Mouse (Mus musculus) MEL (cell line): ENCODE measurements at regions not wholly inside any gene's neighbourhood (a gene's known extent, or its start where the extent isn't known, plus 50 kb on each side); places are given as distances from the start of the nearest gene placed in this dataset.

Experiments
- CHD2 ChIP-seq: IDR thresholded peaks from 2 replicates; pipeline ENCODE4 v1.6.1; 2011; ENCODE audit warnings: low read length, improper control_type of control experiment
- CTCF ChIP-seq, 3 experiments: IDR thresholded peaks in 2 of 3; conservative IDR thresholded peaks in 1 of 3; 2 replicates each; pipeline ENCODE4 v1.5.1; 2011 to 2012; ENCODE audit warnings: low read length in 3 of 3, low read depth in 2 of 3, mild to moderate bottlenecking in 2 of 3, improper control_type of control experiment in 1 of 3, inconsistent platforms in 1 of 3, mixed read lengths in 1 of 3, moderate library complexity in 1 of 3; ENCODE audit not compliant: control insufficient read depth in 1 of 3, insufficient read depth in 1 of 3, poor library complexity in 1 of 3, severe bottlenecking in 1 of 3
- EP300 ChIP-seq, 2 experiments: IDR thresholded peaks; 2 replicates each; pipeline ENCODE4 v1.6.1; 2011; ENCODE audit warnings: improper control_type of control experiment in 2 of 2, low read length in 2 of 2, low read depth in 1 of 2, mild to moderate bottlenecking in 1 of 2
- GATA1 ChIP-seq: IDR thresholded peaks from 2 replicates; pipeline ENCODE4 v1.6.1; 2011; ENCODE audit warnings: low read depth, low read length, improper control_type of control experiment
- MAFK ChIP-seq: IDR thresholded peaks from 2 replicates; pipeline ENCODE4 v1.6.1; 2011; ENCODE audit warnings: low read depth, mild to moderate bottlenecking, low read length, improper control_type of control experiment, borderline replicate concordance
- MYC ChIP-seq: IDR thresholded peaks from 2 replicates; pipeline ENCODE4 v1.6.1; 2011; ENCODE audit warnings: low read depth, mild to moderate bottlenecking, low read length, improper control_type of control experiment, moderate library complexity
- POLR2AphosphoS5 ChIP-seq: IDR thresholded peaks from 2 replicates; pipeline ENCODE4 v1.6.1; 2012; ENCODE audit warnings: low read depth, borderline replicate concordance, mild to moderate bottlenecking, inconsistent platforms, low read length, moderate library complexity, mixed read lengths
- RAD21 ChIP-seq: IDR thresholded peaks from 2 replicates; pipeline ENCODE4 v1.6.1; 2011; ENCODE audit warnings: mild to moderate bottlenecking, low read depth, low read length, improper control_type of control experiment
- UBTF ChIP-seq: IDR thresholded peaks from 2 replicates; pipeline ENCODE4 v1.6.1; 2012; ENCODE audit warnings: low read depth, mild to moderate bottlenecking, inconsistent platforms, low read length, improper control_type of control experiment, moderate library complexity, borderline replicate concordance; ENCODE audit not compliant: insufficient read depth
- USF1 ChIP-seq: IDR thresholded peaks from 2 replicates; pipeline ENCODE4 v1.6.1; 2014; ENCODE audit warnings: low read depth, mild to moderate bottlenecking, inconsistent platforms, low read length, improper control_type of control experiment, moderate library complexity
- ZC3H11A ChIP-seq: IDR thresholded peaks from 2 replicates; pipeline ENCODE4 v1.6.1; 2012; ENCODE audit warnings: low read depth, mild to moderate bottlenecking, inconsistent platforms, low read length, improper control_type of control experiment
- ZKSCAN1 ChIP-seq: IDR thresholded peaks from 2 replicates; pipeline ENCODE4 v1.6.1; 2012; ENCODE audit warnings: low read depth, mild to moderate bottlenecking, inconsistent platforms, low read length, improper control_type of control experiment, moderate library complexity
- ZMIZ1 ChIP-seq: IDR thresholded peaks from 2 replicates; pipeline ENCODE4 v1.6.1; 2012; ENCODE audit warnings: low read depth, mild to moderate bottlenecking, inconsistent platforms, low read length, improper control_type of control experiment, moderate library complexity
- ZNF384 ChIP-seq: IDR thresholded peaks from 2 replicates; pipeline ENCODE4 v1.6.1; 2012; ENCODE audit warnings: low read depth, mild to moderate bottlenecking, inconsistent platforms, low read length, improper control_type of control experiment

- TF ChIP-seq EP300 (IDR thresholded peaks at IDR 0.05; ENCODE audit: low read depth in 1 of 2, low read length in 2 of 2) (no peak), CHD2 (no peak), USF1 (no peak), ZKSCAN1 (no peak), CTCF (IDR thresholded peaks at IDR 0.05 in 2 of 3, conservative IDR thresholded peaks at IDR 0.05 in 1 of 3; ENCODE audit: control insufficient read depth in 1 of 3, insufficient read depth in 1 of 3, low read depth in 2 of 3, low read length in 3 of 3, poor library complexity in 1 of 3, severe bottlenecking in 1 of 3) (no peak), GATA1 (no peak), ZMIZ1 (no peak), ZNF384 (no peak), RAD21 (no peak), POLR2AphosphoS5 (no peak), MAFK (no peak), ZC3H11A (no peak), MYC (no peak), UBTF (no peak)
Measured at GRCm38 (mm10) chr17:49309079-49309478, 119.1 kb upstream of the Mocs1 start.
